Mouse (Mus musculus): ENCODE measurements around the gene Wdr31. TPM values are rescaled to one million over a fixed set of nuclear protein-coding genes. Genes with fewer than 3 reads are reported as not detected.
A peak's percentile ranks its signal among the peaks of the same experiment; 100 is the strongest.

Gene Wdr31
- total RNA-seq, 2 experiments from 2014 or later = 9.0 to 9.4 TPM

GRCm38 (mm10) chr4:62472071-62472470 is 1.4 kb upstream of the Wdr31 start:
- peak in 1 of 2 experiments; percentile 45 for DNase-seq (ENCODE audit: low spot score in 2 of 2)
- intact Hi-C loops (cut with DNase I) = loop anchor here (5.0 kb wide), 1 partner anchor 65 kb away; the partner anchor contains the start of genes Cdc26 and Prpf4

- DNase-seq (ENCODE audit: low spot score in 2 of 2) = no peak
- intact Hi-C loops (cut with DNase I) = no loop called here
Measured at GRCm38 (mm10) chr4:62468158-62468557, 2.5 kb downstream of the Wdr31 start.

- DNase-seq (ENCODE audit: low spot score in 2 of 2) = no peak
- intact Hi-C loops (cut with DNase I) = no loop called here
Measured at GRCm38 (mm10) chr4:62463124-62463523, 7.6 kb downstream of the Wdr31 start.

GRCm38 (mm10) chr4:62460348-62460747 is 10.3 kb downstream of the Wdr31 start:
- intact Hi-C loops (cut with DNase I) = no loop called here
- DNase-seq (ENCODE audit: low spot score in 2 of 2) = no peak

- peak; percentile 49 to 74 for DNase-seq (ENCODE audit: low spot score in 2 of 2)
- intact Hi-C loops (cut with DNase I) = loop anchor here (5.0 kb wide), 1 partner anchor 43 kb away; the partner anchor contains the start of gene Hdhd3
Measured at GRCm38 (mm10) chr4:62459081-62459480, 11.6 kb downstream of the Wdr31 start.

- DNase-seq (ENCODE audit: low spot score in 2 of 2) = peak; percentile 48 to 55
- intact Hi-C loops (cut with DNase I) = loop anchor here (1.0 to 5.0 kb wide), 2 partner anchors 47 to 309 kb away; partner anchors contain the start of gene Hdhd3
Measured at GRCm38 (mm10) chr4:62454995-62455394, 15.7 kb downstream of the Wdr31 start.

- intact Hi-C loops (cut with DNase I) = no loop called here
- no peak for DNase-seq (ENCODE audit: low spot score in 2 of 2)
Measured at GRCm38 (mm10) chr4:62440986-62441385, 29.7 kb downstream of the Wdr31 start.

GRCm38 (mm10) chr4:62440544-62440943 is 30.2 kb downstream of the Wdr31 start:
- intact Hi-C loops (cut with DNase I) = no loop called here
- no peak for DNase-seq (ENCODE audit: low spot score in 2 of 2)

- DNase-seq (ENCODE audit: low spot score in 2 of 2) = no peak
- intact Hi-C loops (cut with DNase I) = no loop called here
Measured at GRCm38 (mm10) chr4:62439793-62440192, 30.9 kb downstream of the Wdr31 start.

GRCm38 (mm10) chr4:62437871-62438270 is 32.8 kb downstream of the Wdr31 start:
- DNase-seq (ENCODE audit: low spot score in 2 of 2) = no peak
- intact Hi-C loops (cut with DNase I) = no loop called here

GRCm38 (mm10) chr4:62437256-62437778 is 33.4 kb downstream of the Wdr31 start:
- intact Hi-C loops (cut with DNase I) = no loop called here
- no peak for DNase-seq (ENCODE audit: low spot score in 2 of 2)

GRCm38 (mm10) chr4:62435081-62435480 is 35.6 kb downstream of the Wdr31 start, which contains the start of gene Rnf183:
Gene Rnf183, minus strand, starts transcription at chr4:62435252.
- no peak for DNase-seq (ENCODE audit: low spot score in 2 of 2)
- intact Hi-C loops (cut with DNase I) = no loop called here

GRCm38 (mm10) chr4:62433939-62434870 is 36.5 kb downstream of the Wdr31 start:
- DNase-seq (ENCODE audit: low spot score in 2 of 2) = no peak
- intact Hi-C loops (cut with DNase I) = no loop called here

- intact Hi-C loops (cut with DNase I) = no loop called here
- DNase-seq (ENCODE audit: low spot score in 2 of 2) = no peak
Measured at GRCm38 (mm10) chr4:62431522-62431921, 39.2 kb downstream of the Wdr31 start.

GRCm38 (mm10) chr4:62430678-62431077 is 40.0 kb downstream of the Wdr31 start:
- no peak for DNase-seq (ENCODE audit: low spot score in 2 of 2)
- intact Hi-C loops (cut with DNase I) = no loop called here

- intact Hi-C loops (cut with DNase I) = no loop called here
- DNase-seq (ENCODE audit: low spot score in 2 of 2) = no peak
Measured at GRCm38 (mm10) chr4:62429616-62430015, 41.1 kb downstream of the Wdr31 start.

- intact Hi-C loops (cut with DNase I) = no loop called here
- no peak for DNase-seq (ENCODE audit: low spot score in 2 of 2)
Measured at GRCm38 (mm10) chr4:62427978-62428758, 42.5 kb downstream of the Wdr31 start.

- DNase-seq (ENCODE audit: low spot score in 2 of 2) = no peak
- intact Hi-C loops (cut with DNase I) = no loop called here
Measured at GRCm38 (mm10) chr4:62425891-62426290, 44.8 kb downstream of the Wdr31 start.

- intact Hi-C loops (cut with DNase I) = no loop called here
Measured at GRCm38 (mm10) chr4:62419091-62419490, 51.6 kb downstream of the Wdr31 start.

GRCm38 (mm10) chr4:62418448-62418847 is 52.2 kb downstream of the Wdr31 start:
- peak in 1 of 2 experiments; percentile 51 for DNase-seq (ENCODE audit: low spot score in 2 of 2)
- intact Hi-C loops (cut with DNase I) = no loop called here

More at GRCm38 (mm10) chr4:62419091-62419490, 51.6 kb downstream of the Wdr31 start:
- no peak for DNase-seq (ENCODE audit: low spot score in 2 of 2)

Data from left cerebral cortex, postnatal 14 days (tissue).